Mouse (Mus musculus): Measurements from ENCODE around the gene Cfap46.
"Not testable (repeated sequence)": the region's sequence is repeated elsewhere in the genome, so short reads cannot be mapped to it uniquely, and the experiment has no call there.

The Cfap46 gene

DNA sequence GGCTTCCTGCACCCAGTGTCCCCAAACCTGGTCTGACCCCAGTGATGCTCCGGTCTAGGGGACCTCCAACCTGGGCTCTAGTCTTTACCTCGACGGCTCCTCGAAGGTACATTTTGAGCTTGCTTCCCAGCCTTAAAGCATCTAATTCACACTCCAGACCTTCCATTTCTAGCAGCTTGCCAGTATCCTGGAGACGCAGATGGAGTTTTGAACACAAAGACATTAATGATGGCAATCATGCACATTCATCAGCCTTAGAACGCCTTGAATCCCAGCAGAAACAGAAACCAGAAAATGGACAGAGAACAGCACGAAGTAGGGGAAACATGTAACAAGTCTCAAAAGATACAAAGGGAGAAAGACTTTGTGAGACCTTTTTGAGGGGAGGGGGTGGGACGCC lies 16.7 kb downstream of the Cfap46 start:
- no peak for DNase-seq (ENCODE audit: extremely low spot score, low read depth, low spot score)

DNA sequence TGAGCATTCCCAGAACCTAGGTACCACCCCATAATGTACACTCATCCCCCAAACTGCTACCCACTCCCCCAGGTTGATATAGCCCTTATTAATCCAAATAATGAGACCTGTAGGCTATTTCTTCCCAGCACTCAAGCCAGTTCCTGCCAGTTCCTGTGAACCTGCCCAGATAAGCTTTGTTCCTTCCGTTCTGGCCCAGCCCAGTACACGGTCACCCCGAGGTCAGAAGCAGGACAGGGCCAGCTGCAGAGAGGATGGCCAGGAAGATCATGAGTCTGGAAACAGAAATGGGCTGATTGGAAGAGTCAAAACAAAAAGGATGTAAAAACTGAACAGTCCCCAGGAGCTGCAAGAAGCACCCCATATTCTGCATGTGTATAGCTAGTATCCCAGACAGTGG lies 20.3 kb downstream of the Cfap46 start:
- DNase-seq (ENCODE audit: extremely low spot score, low read depth, low spot score): no peak

DNA sequence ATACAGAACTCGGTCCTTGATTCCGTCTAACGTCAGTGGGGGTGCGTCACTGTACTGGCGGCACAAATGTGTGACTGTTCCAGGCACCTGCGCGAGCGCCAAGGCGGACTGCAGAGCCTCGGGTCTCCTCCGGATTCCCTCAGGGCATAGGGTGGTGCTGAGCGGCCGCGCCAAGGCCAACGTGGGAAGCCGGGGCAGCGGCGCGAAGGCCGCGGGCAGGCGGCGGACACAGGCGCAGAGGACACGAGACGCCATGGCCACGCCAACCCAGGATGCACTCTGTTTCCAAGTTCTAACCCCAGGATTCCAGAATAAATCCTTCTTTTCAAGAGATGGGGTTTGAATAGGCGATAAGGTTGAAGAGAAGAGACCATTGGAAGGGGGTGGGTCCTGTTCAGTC lies 23.7 kb downstream of the Cfap46 start:
- DNase-seq (ENCODE audit: extremely low spot score, low read depth, low spot score): not testable (repeated sequence)

DNA sequence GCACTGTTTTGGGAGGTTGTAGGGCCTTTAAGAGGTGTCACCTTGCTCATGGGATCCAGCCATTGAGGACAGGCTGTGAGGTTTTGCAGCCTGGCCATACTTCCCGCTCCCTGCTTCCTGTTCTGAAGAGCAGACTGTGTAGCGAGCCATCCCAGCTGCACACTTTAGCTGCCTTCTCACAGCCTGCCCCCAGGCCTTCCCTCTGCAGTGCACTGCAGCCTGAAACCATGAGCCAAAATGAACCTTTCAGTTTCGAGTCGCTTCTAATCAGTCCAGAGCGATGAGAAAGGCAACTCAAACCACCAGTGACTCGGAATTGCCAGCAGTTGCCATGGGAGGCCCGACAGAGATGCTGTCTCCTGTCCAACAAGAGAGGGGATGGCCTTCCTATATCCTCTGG lies 33.9 kb downstream of the Cfap46 start:
- no peak for DNase-seq (ENCODE audit: extremely low spot score, low read depth, low spot score)

- DNase-seq (ENCODE audit: extremely low spot score, low read depth, low spot score): peak; percentile 87
Observed at GRCm38 (mm10) chr7:139648107-139648824, 35.4 kb downstream of the Cfap46 start.

GRCm38 (mm10) chr7:139633393-139633792 lies 50.2 kb downstream of the Cfap46 start:
- no peak for DNase-seq (ENCODE audit: extremely low spot score, low read depth, low spot score)

DNA sequence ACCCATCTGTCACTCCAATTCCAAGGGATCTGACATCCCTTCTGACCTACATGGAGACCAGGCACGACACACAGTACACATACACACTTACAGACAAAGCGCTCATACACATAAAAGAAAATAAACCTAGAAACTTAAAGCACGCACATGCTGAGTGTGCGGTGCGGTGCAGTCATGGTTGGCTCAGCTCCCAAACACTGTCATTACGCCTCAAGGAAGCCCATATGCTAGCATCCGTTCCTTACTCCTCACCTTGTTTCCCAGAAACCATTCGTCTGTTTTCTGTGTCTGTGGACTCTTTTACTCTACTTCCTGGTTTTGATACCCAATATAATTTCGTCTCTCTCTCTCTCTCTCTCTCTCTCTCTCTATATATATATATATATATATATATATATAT lies 58.5 kb downstream of the Cfap46 start:
- DNase-seq (ENCODE audit: extremely low spot score, low read depth, low spot score): no peak

DNA sequence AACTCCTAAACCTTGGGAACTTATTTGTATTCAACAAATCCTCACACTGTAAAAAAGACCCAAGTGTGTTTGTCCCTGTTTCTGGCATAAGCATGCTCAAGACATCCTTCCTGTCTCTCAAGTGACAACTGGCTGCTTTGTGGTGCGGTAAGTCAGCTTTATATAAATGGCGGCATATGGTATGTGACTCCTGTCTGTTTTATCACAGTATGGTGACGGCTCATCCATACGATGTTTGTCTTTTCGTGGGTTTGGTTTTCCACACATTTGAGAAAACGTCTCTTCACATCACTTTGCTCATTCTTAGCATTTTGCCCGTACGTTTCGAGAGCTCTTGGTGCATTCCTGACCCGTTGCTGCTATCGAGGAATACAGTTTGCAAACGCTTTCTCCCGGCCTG lies 61.0 kb downstream of the Cfap46 start:
- no peak for DNase-seq (ENCODE audit: extremely low spot score, low read depth, low spot score)

DNA sequence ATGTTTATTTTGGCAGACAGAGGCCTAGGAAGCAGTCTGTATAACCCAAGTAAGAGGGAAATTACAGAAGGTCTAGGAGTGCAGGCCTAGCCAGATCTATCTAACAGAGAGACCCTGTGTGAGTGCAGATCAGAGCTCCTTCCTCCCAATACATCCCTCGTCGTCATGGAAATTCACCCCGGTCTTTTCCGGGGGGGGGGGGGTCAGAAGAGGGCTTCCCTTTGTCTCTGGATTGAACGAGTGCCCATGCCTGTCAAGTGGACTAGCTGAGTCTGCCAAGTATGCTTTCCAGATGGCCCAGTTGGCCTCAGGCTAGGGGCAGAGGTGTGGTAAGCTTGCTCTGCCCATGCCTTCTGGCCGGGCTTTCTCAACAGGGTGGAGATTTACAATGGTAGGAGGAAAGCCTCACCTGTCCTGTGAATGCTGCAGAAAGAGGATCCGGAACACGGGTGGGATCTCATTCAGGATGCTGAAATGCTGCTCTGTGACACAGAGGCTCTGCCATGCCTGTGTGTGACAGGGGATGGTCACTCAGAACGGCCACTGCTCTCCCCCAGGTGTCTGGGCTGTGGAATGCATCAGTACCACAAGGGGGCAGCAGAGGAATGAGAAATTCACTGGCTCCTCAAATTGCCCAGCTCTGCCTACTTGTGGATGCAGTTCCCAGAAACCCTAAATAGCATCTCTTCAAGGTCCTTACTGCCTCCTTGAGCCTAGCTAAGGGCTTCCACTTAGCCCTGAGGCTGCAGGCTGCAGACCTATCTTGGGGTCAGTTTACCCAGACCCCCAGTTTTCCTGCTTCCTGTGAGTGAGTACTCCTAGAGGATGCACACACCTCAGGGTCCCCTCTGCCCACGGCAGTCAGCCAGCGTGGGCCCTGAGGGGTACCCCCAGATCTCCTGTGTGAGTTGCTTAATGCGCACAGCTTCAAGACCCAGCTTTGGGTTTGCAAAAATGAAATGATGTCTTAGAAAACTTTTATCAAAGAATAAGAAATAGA lies 67.5 kb downstream of the Cfap46 start:
- DNase-seq (ENCODE audit: extremely low spot score, low read depth, low spot score): peak; percentile 57

DNA sequence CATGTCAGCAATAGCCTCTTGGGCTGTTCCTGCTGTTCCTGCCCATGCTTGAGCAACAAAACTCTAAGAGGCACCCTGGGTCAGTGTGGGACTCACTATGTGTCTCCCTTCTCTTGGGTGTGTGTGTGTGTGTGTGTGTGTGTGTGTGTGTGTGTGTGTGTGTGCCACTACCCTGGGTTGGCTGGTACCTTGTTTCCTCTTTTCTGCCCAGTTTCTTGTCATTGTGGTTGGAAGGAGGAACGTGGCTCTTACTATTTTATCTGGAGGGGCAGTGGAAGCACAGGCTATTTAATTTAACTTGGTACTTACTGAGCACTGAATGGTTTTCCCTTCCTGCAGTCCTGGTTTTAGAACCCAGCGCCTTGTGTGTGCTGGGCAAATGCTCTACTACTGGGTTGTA lies 73.3 kb downstream of the Cfap46 start:
- DNase-seq (ENCODE audit: extremely low spot score, low read depth, low spot score): no peak

- no peak for DNase-seq (ENCODE audit: extremely low spot score, low read depth, low spot score)
Observed at GRCm38 (mm10) chr7:139595862-139596261, 87.8 kb downstream of the Cfap46 start.

GRCm38 (mm10) chr7:139595311-139595710 lies 88.3 kb downstream of the Cfap46 start:
- no peak for DNase-seq (ENCODE audit: extremely low spot score, low read depth, low spot score)

DNA sequence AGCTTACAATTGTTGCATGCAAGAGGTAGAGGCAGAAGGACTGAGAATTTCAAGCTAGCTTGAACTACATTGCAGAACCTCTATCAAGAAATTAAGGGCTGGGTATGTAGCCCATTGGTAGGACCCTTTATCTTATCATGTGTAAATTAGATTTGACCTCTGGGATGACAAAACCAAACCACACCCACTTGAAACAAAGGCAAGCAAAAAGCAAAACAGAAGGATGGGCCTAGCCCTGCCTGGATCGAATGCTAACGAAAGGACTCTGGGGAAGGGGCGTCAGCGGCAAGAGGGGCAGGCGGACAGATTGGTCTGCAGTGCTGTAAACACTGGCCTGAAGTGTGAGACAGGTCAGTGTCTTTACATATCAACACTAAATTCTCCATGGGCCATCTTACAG lies 92.3 kb downstream of the Cfap46 start:
- no peak for DNase-seq (ENCODE audit: extremely low spot score, low read depth, low spot score)

GRCm38 (mm10) chr7:139590302-139590701 lies 93.3 kb downstream of the Cfap46 start:
- DNase-seq (ENCODE audit: extremely low spot score, low read depth, low spot score): no peak

- no peak for DNase-seq (ENCODE audit: extremely low spot score, low read depth, low spot score)
Observed at GRCm38 (mm10) chr7:139587919-139588318, 95.7 kb downstream of the Cfap46 start.

DNA sequence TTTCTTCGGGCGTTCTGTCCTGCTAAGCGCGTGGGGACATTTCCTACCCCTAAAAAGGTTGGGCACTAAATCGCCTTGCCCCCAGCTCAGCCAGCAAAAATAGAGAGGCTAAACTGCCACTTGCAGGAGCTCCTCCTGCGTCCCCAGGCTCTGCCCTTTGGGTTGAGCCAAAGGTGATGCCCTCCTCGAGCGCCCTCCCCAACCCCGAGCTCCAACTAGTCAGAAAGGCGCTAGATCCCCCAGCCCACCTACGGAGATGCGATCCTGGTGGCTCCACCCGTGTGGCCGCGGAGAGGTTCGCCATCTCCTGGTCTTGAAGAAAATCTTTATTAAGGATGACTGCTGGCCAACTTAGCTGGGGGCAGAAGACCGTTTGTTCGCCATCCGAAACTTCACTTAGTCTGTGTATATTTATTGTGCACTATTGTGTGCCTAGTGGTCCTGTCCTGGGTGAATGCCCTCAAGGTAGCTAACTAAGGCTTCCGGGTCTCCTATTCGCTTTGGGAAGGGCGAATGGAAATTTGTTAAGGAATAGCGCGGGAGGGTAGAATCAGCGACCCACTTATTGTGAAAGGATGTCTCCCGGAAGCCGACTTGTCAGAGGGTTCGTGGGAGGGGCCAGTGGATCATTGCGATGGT lies 98.3 kb downstream of the Cfap46 start:
- no peak for DNase-seq (ENCODE audit: extremely low spot score, low read depth, low spot score)

- DNase-seq (ENCODE audit: extremely low spot score, low read depth, low spot score): no peak
Observed at GRCm38 (mm10) chr7:139584221-139585175, 99.1 kb downstream of the Cfap46 start.

DNA sequence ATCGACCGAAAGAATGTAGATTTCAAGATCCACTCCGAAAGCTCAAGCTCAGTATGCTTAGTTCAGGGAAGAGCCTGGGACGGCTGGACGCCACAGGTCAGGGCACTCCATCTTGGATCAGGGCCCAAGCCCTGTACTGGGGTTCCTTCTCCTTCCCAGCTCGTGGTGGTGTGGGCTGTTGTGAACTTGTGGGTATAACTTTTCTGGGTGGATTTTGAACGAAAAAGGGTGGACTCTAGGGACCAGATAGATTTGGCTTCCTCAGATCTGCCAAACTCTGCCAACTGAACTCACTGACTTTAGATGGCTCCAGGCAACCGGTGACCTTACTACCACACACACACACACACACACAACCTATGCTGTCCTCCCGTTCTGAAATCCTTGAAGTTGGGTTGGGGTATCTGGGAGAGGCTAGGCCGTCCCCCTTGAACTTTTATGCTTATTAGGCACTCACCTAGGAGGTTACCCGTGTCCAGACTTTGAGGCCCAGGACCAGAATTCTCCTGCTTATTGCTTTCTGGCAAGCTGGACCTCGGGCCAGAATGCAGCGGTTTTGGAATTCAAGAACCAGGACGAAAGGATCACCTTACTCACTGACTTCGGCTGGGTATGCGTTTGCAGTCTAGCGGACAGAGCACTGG lies 100.4 kb downstream of the Cfap46 start:
- DNase-seq (ENCODE audit: extremely low spot score, low read depth, low spot score): no peak

- DNase-seq (ENCODE audit: extremely low spot score, low read depth, low spot score): no peak
Observed at GRCm38 (mm10) chr7:139582595-139582994, 101.0 kb downstream of the Cfap46 start, which contains the start of gene Nkx6-2. TSS of gene Nkx6-2 (minus strand) at chr7:139582797.
